Mouse (Mus musculus): ENCODE measurements around the gene Hif1an.

Gene Hif1an

GRCm38 (mm10) chr19:44562652-44563206, at the start of gene Hif1an:
Hif1an (plus strand) TSS chr19:44562850.
- peak; percentile 97 for DNase-seq

- no peak for DNase-seq
Observed at GRCm38 (mm10) chr19:44513054-44513833, 49.4 kb upstream of the Hif1an start.

- DNase-seq = no peak
Observed at GRCm38 (mm10) chr19:44513921-44514482, 48.6 kb upstream of the Hif1an start.

GRCm38 (mm10) chr19:44514521-44515451, 47.9 kb upstream of the Hif1an start:
- no peak for DNase-seq

- no peak for DNase-seq
Observed at GRCm38 (mm10) chr19:44515769-44516168, 46.9 kb upstream of the Hif1an start.

GRCm38 (mm10) chr19:44517996-44518768, 44.5 kb upstream of the Hif1an start:
- peak in 1 of 2 experiments; percentile 30 for DNase-seq

GRCm38 (mm10) chr19:44519152-44519551, 43.5 kb upstream of the Hif1an start:
- DNase-seq = peak in 1 of 2 experiments; percentile 27

- DNase-seq = no peak
Observed at GRCm38 (mm10) chr19:44525551-44526205, 37.0 kb upstream of the Hif1an start.

- DNase-seq = no peak
Observed at GRCm38 (mm10) chr19:44530018-44530417, 32.6 kb upstream of the Hif1an start.

- peak; percentile 49 to 57 for DNase-seq
Observed at GRCm38 (mm10) chr19:44535376-44535775, 27.3 kb upstream of the Hif1an start.

- DNase-seq = no peak
Observed at GRCm38 (mm10) chr19:44537416-44537815, 25.2 kb upstream of the Hif1an start.

GRCm38 (mm10) chr19:44542694-44543178, 19.9 kb upstream of the Hif1an start:
- DNase-seq = no peak

- DNase-seq = no peak
Observed at GRCm38 (mm10) chr19:44544372-44544771, 18.3 kb upstream of the Hif1an start.

- DNase-seq = peak; percentile 80 to 88
Observed at GRCm38 (mm10) chr19:44544775-44545174, 17.9 kb upstream of the Hif1an start.

GRCm38 (mm10) chr19:44545321-44546041, 17.2 kb upstream of the Hif1an start, which contains the start of gene Sec31b:
Sec31b (minus strand) TSS chr19:44545864.
- DNase-seq = peak; percentile 28 to 32

- no peak for DNase-seq
Observed at GRCm38 (mm10) chr19:44552731-44553130, 9.9 kb upstream of the Hif1an start, which contains the start of gene Gm20538. Gm20538 (minus strand) TSS chr19:44552831.

- no peak for DNase-seq
Observed at GRCm38 (mm10) chr19:44553286-44553685, 9.4 kb upstream of the Hif1an start.

- DNase-seq = no peak
Observed at GRCm38 (mm10) chr19:44554490-44554860, 8.2 kb upstream of the Hif1an start.

GRCm38 (mm10) chr19:44554861-44555590, 7.6 kb upstream of the Hif1an start, which contains the start of gene Ndufb8:
Ndufb8 (minus strand) TSS chr19:44555440.
- peak; percentile 98 for DNase-seq

GRCm38 (mm10) chr19:44564006-44564405, 1.4 kb downstream of the Hif1an start:
- DNase-seq = peak in 1 of 2 experiments; percentile 17

All from cerebellum, postnatal 14 days (tissue).